Mouse (Mus musculus): ENCODE measurements at regions not wholly inside any gene's neighbourhood (a gene's known extent, or its start where the extent isn't known, plus 50 kb on each side); places are given as distances from the start of the nearest gene placed in this dataset.

DNA sequence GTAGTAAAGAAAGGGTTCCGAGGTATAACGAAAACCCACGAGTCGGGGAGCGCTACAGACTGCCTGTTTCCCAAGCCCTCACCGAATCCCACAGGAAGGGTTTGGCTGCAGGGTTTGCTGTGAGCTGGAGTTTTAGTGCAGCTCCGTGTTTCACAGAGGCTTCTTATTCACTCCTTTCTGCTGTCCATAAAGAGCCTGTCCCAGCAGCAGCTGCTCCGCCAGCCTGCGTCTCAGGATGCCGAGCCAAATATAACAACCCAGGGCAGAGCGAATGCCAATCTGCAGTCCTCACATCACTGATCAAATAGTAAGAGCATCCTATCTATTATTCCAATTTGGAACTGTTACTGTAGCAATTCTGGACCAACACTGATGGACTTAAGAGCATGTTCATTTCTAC, 110.7 kb upstream of the Mpp6 start:
- ATAC-seq = no peak

DNA sequence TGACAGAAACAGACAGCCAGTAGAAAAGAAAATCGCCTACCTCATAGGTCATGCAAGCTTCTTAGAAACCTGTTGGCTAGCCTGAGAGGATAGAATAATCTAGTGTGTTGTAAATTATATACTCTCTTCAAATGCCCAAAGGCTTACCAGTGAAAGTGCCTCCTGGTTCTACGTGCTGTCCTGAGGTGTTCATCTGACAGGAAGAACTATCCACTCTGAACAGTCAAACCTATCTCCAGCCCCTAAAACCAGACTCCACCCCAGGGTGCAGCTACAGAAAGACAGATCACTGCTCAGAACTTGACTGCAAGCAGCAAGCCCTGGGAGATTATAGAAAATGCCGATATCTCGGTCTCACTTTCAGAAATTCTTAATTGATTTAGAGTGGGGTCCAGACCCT, 102.0 kb upstream of the Mpp6 start:
- no peak for ATAC-seq

DNA sequence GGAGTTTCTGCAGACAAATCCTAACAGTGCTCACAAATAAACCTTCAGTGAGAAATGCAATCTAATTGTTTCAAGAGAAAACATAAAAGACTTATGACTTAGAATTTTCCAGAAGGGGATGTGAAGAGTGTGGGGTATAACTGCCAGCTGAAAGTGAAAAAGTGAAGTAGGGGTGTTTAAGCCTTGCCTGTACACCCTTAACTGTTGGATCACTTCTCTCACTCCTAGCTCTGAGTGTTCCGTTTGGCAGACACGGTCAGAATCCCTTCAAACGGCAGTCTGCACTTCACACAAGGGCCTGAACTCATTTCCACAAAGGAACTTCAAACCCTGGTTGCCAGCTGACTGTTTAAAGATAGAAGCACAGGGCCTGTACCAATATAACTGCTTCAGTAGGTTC, 101.2 kb upstream of the Mpp6 start:
- ATAC-seq = peak; percentile 18

DNA sequence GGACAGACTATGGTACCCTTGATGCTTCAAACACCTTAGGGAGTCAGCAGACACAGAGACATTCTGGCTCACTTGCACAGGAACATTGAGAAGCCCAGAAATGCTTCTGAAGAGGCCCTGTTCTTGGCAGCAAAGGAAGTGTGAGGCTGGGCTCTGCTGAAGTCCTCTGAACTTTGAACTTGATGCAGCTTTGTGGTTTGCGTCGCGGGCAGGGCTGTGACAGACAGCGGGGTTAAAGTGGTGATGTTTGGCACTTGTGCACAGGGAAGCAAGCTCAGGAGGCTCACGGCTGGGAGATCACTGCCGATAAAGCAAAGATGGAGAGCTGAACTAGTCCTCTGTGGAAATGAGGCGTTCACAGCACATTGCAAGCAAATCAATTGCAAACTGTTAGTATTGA, 100.7 kb upstream of the Mpp6 start:
- ATAC-seq = peak; percentile 94

DNA sequence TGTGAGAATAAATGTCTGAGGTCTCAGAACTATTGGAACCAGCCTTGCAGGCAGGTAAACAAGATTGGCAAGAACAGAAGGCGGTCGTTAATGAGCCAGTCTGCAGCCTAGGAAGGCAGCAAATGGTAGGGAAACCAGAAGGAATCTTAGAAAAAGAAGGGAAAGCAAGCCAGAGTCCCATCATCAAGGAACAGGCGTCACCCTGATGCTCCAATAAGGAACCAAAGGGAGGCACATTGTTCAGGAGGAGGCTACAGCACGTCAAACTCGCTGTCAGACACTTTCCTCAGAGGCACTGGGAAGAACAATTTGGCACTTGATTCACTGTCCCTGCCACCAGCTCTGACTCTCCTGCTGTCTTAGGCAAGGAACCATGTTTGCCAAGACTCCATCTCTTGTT, 100.2 kb upstream of the Mpp6 start:
- ATAC-seq = no peak

DNA sequence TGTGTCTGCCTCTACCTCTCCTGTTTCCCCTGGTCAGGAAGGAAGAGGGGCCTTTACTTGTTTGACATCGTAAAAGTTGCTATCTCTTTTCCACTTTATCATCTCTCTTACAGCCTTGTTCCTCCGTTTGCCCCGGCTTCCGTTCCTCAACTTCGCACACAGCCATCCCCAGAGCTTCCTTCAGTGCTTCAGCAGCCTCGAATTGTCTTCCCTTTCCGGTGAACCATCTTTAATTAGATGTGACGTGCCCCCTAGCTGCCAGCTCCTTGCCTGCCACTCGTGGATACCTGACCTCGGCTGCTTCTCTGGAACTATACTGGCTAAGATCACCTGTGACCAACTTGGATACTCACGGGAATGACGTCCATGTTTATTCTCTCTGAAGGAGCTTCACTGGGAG, 99.0 kb upstream of the Mpp6 start:
- no peak for ATAC-seq

DNA sequence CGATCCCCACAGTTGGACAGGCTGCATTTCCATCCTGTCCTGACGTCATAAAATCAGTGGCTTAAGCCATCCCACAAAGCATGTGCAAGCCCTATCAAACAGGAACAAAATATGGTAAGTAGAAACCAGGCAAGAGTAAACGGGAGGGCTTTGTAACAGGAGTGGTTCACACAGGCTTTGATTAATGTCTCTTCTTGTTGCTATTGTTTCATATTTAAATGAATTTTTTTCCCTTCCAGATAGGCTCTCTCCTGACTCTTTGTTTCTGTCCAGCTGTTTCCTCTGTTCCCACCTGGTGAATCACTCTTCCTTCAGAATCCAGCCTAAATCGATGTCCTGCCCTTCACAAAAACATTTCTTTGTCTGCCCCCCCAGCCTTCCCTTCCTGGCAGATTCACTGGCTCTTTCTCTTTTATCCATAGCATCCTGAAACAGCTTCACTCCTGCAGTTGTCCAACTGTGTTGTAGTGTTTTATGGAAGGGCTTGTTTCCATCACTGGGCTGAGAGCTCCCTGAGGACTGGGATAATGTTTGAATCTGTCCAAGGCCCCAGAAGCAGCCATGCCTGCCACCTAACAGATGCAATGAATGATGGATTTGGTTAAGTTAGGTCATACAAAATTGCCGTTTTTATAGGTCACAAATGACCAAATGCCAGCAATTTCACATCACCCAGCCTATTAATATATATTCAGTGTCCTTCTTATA, 98.1 kb upstream of the Mpp6 start:
- ATAC-seq = no peak

DNA sequence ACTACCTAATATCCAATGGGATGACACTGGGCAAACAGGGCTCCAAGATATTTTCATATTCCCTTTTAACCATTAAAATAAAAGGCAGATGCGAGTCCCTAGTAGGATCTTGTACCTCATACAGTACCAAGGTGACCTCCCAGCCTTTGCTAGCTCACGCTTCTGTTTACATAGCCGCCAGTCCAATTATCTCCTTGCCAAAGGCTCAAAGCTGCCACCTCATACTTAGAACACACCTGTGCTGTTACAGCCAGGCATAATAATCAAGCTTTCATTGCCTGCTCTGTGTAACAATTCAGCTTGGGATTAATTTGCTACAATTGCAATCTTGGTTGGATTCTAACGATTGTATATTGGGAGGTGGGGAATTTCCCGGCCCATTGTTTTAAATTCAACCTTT, 97.0 kb upstream of the Mpp6 start:
- no peak for ATAC-seq

DNA sequence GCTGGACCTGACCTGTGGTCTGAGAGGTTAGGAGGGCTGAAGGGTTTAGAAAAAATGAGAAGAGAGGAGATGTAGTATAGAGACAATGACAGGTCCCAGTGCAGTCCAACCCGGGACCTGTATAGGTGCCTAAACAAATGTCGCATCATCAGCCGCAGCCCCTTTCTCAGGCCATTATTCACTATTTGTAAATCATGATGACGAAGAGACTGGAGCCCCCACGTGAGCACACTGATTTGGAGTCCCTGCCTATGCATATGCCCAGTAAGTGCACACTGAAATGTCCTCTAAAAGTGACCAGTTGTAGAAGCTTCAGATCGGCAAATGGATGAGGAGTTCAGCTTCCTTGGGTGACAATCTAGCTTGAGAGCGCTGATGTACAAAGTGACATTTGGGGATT, 96.2 kb upstream of the Mpp6 start:
- no peak for ATAC-seq

DNA sequence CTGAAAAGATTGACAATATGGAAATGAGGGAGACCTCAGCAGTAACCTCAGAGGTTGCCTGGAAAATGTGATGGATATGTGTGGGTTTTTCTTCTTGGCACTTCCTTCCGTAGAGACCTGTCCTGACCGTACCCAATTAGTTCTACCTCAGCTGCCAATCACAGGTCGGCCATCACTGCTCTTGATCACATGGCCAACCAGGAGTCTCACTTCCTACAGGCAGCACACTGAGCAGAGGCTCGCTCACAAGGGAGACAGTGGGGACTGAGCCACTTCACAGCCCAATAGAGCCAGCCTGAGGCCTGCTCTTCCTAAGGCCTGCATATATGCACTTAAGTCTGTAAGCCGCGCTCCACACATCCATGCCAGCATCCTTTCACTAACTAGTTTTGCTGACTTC, 82.1 kb upstream of the Mpp6 start:
- no peak for ATAC-seq

DNA sequence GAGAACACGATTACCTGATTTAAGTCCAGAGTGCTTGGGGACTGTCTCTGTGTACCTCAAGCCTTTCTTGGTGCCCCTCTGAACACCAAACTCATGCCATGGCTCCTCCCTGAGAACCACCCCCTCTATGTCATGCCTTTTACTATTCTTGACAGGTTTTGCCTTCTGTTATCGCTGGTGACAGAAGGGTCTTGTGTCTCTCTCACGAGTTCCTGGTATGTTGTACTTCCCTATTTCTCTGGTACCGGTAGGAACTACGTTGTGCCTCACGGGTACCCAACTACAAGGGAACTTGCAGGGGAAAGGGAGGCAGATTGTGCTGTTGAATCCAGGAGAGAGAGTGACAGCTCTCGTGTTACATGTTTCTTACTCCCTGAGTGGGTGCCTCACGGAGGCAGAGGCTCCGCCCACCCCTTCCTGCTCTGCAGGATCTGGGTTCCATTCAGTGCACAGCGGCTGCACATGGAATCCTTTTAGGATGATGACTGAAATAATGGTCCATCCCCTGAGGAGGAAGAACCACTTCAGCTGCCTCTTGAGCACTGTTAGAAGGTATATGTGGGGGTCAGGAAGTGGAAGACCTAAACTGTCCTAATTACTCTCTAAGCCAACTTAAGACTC, 80.0 kb upstream of the Mpp6 start:
- ATAC-seq = no peak

DNA sequence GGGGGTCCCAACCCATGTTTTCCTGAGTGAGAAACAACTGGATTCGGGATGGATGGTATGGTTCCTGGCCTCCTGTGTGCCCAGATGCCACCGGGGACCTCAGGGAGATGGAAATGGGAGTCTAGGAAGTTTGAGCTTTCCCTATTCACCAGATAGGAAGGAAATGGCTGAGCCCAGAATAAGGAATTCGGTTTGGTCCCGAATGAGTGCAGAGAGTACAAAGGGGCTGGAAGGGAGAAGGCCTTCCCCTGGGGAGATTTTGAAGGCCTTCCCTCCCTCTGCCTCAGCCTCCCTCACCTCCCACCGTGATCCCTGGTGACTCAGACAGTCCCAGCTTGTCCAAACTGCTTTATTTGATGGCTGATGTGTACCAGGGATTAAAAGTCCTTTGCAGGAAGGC, 78.7 kb upstream of the Mpp6 start:
- no peak for ATAC-seq

DNA sequence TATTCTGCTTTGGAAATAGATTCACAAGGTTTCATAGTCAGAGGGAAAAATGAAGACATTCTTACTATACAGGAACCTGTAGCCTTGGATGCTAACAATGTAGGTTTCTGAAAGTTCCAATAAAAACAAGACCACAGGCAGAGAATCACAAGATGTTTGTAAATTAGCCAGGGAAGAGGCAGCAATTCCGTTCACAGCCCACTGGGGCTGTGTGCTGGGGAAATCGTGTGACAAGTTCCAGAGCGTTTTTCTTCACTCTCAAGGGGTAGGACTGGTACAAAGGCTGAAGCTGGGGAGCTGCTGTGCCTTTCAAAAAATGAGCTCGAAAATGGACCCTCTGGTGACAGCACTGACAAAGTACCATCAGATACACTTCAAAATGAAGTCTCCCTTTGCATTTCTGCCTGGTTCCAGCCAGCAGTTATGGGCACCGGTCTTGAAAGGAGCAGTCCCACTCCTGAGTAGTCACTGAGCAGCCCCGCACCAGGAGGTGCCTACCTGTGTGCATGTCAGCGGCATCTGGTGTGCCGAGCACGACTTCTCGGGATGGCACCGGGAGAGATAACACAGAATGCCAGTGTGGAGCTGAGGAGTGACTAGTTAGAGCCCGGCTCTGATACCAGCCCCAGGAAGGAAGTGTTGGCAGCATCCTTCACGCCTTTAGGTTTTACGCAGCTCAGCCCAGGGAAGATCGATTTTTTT, 77.0 kb upstream of the Mpp6 start:
- ATAC-seq = no peak

DNA sequence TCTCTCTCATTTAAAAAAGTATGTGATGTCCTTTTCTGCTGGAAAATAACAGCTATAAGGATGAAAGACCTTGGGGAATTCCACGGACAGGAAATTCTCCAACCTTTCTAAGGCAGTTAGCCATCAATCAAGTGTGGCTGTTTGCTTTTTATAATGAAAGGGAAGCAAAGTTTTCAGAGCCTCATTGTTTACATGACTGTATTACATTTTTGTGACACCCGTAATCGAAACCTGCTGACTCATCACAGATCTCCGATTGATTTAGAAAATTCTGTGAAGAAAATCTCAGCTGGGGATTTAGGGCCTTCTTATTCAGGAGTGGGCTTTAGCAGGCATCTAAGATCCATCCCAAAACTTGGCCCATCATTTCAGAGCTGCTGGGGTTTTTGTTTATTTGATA, 72.4 kb upstream of the Mpp6 start:
- ATAC-seq = no peak

DNA sequence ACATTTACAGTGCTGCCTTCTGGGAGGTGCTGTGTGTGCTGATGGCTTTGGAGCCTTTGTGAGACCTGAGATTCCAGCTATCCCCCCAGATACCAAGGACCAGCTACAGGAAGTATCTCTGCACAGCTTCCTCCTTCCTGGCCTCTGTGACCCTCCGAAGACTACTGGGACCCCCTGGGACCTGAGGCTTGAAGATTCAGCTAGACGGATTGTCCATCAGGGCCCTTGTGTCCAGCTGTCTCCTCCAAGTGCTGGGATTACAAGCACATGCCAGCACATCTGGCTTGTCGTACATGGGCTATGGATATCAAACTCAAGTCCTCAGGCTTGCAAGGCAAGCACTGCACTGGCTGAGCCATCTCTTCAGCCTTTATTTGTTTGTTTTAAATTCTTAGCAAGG, 71.7 kb upstream of the Mpp6 start:
- ATAC-seq = no peak

DNA sequence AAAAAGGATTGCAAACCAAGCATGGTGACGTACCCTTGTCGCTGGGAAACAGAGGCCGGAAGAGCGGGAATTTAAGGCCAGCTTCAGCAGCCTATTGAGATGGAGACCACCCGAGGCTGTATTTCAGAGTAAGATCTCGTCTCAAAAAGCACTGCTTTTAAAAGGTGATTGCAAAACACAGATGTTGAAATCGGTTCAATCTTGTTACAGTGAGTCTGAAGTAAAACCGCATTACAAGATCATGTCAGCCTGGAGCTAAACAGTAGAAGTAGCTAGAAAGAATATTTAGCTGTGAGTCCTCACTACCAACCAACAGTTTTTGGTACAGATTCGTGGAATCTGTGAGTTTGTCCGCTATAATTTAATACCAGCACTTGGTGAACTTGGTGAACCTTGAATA, 69.0 kb upstream of the Mpp6 start:
- no peak for ATAC-seq

DNA sequence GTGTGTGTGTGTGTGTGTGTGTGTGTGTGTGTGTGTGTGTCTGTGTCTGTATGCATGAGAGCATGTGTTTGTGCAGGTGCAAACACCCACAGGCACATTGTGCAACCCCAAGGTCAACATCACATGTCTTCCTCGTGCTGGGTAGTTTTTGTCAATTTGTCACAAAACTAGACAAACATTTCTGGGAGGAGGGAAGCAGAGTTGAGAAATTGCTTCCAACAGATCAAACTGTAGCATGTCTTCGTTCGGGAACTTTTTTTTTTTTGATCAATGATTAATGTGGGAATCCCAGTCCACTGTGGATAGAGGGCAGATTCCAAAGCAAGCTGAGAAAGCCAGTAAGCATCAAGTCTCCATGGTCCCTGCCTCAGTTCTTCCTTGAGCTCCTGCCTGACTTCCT, 67.9 kb upstream of the Mpp6 start:
- ATAC-seq = no peak

DNA sequence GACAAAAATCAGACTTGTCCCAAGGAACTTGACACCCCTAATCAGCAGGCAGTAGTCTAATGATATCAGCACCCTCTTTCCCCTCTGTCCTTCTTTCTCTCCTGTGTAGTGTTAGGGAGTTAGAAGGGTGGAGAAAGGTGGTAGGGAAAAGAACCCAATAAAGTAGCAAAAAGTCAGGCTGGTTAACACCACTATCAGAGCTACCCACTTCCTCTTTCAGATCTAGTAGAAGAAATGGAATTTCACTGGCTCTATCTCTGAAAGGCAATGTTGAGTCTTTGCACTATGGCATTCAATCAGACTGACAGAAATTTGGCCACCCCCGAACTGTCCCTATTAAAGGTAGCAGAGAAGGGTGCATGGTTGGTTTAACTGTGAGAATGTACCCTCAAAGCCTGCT, 65.9 kb upstream of the Mpp6 start:
- ATAC-seq = no peak

DNA sequence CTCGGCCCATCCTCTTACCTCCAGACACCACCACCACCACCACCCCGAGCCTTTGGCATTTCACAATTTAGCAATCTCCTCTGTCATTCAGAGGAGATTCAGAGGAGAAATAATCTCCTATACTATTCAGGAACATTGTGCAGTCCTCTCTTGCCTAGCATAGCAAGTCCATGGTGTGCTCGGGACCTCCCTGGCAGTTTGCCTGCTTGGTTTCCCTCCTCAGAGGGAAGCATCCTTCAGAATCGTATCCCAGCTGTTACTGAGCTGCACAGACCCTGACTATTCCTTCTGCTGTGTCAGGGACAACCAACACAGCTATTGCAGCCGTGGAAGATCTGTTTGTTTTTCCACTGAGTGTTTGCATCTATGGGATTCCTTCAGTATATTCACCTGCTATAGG, 63.3 kb upstream of the Mpp6 start:
- no peak for ATAC-seq

DNA sequence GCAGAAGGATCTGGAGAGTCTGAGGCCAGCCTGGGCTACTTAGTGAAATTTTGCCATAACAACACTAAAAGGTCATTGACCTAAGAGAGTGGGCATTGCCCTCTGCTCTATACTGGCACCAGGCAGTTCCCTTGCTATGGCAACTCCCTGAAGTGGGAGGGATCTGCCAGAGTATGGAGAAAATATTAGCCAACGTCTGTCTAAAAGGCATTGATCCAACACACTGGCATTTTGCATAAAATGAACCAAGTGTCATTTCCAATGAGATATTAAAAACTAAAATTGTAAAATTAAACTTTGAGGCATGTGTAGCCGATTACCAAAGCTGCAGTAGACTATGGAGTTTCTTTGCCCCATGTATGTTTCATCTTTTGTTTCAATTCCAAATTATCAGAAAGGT, 57.6 kb upstream of the Mpp6 start:
- no peak for ATAC-seq

DNA sequence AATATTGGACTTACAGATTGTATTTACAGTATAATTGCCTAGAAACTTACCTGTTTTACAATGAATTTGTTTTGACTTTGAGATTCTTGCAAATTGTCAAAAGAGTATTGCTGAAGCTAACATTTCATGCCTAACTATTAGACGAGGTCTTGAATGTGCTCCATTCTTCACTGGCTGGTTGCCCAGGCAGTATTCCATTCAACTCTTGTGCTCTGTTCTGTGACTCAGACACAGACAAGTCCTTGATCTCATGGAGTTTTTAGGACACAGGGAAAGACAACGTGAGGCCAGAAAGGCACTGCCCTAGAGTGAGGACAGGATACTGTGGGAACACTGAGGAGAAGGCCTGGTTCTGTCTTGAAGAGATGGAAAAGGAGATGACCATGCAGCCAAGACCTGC, 57.0 kb upstream of the Mpp6 start:
- ATAC-seq = no peak

DNA sequence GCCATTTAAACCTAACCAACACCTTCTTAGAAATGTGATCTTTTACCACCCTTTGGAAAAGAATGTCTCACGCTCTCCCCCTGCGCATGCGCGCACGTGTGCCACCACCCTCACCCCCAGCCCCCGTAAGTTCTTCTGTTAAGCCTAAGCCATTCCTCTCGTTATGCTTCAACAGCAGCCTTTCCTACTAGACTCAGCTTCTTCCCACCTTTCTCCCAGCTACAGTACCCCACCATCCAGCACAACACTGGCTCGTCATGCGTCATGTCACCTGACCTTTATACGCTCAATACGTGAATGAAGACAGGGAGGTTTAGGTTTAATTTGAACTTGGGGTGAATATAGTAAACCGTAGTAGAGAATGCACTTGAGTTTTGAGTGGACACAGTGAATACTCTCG, 55.8 kb upstream of the Mpp6 start:
- no peak for ATAC-seq

DNA sequence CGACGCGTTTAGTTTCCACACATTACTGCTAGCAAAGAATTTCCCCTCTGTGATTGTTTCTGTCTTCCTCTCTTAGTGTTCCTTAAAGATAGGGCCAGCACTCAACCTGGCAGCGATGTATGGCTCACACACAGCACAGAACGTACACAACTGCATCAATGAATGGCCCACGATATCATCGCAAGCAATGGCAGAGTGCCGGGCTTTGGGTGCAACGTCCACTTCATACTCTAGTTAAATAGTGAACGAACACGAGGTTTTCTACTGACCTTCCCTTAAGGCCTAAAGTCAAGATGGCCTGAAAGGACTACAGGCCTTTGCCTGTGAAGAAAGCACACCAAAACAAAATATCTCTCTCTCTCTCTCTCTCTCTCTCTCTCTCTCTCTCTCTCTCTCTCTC, 51.4 kb upstream of the Mpp6 start:
- no peak for ATAC-seq

DNA sequence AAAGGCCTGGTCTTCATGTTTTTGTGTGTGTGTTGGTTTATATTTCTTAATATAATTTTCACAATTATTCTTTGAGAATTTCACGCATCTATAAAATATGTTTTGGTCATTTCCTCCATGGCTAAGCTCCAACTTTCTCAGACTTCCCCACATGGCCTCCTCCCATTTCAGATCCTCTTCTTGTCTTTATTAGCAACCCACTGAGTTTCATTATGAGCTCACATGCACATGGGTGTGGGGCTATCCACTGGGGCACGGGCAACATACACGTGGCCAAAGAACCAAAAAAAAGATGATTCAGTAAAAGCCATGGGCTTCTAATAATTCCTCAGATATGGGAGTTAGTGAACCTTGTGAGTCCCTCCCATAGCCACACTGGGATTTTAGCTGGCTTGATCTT, 50.1 kb upstream of the Mpp6 start:
- no peak for ATAC-seq
